Mouse (Mus musculus) neutrophil, adult 65 days (primary cell): Measurements from ENCODE around the gene Gm7173. TPM values are rescaled to one million over a fixed set of nuclear protein-coding genes. Genes with fewer than 3 reads are reported as not detected.

Experiments used
- total RNA-seq: library from RNA; stranded (reverse); gene quantifications from 2 replicates; pipeline ENCODE4 v1.2.4, GENCODE M21; 2023

The Gm7173 gene
- not detected in 2 replicates for total RNA-seq

GRCm38 (mm10) chrX:79516977-79517645, at the start of gene Gm7173:
Gm7173 (minus strand) TSS chrX:79517285.

Other genes starting within 250 kb of the Gm7173 start
- gene Mageb16, start 154.2 kb upstream of the Gm7173 start, total RNA-seq: not detected in 2 replicates